Mouse (Mus musculus): ENCODE results near the gene Stk38l.

DNA sequence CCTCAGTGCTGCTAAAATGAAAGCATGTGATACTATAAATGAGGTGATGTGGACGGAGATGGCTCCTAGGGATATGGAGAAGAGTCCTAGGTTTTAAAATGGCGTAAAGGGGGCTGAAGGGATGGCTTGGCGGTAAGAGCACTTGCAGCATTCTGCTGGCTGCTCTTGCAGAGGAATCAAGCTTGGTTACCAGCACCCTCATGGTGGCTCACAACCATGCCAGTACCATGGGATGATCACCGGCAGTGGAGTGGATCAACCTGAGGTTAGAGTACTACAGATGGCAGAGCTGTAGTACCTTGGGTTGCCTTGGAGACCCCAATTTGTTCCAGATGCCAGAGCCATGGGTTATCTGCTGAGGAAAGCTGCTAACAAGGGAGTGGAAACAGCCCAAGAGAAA, 26.4 kb upstream of the Stk38l start:
- TF ChIP-seq CTCF (IDR thresholded peaks at IDR 0.05) (no peak), EP300 (IDR thresholded peaks at IDR 0.05) (no peak)
